Mouse (Mus musculus) MEL (cell line): ENCODE data around the gene Trhr2.

Experiments used
- CTCF ChIP-seq, 3 experiments: IDR thresholded peaks in 2 of 3; conservative IDR thresholded peaks in 1 of 3; 2 replicates each; pipeline ENCODE4 v1.5.1; 2011 to 2012; ENCODE audit warnings: low read length in 3 of 3, low read depth in 2 of 3, mild to moderate bottlenecking in 2 of 3, improper control_type of control experiment in 1 of 3, inconsistent platforms in 1 of 3, mixed read lengths in 1 of 3, moderate library complexity in 1 of 3; ENCODE audit not compliant: control insufficient read depth in 1 of 3, insufficient read depth in 1 of 3, poor library complexity in 1 of 3, severe bottlenecking in 1 of 3
- GABPA ChIP-seq: IDR thresholded peaks from 2 replicates; pipeline ENCODE4 v1.6.1; 2012; ENCODE audit warnings: low read depth, mild to moderate bottlenecking, inconsistent platforms, low read length, improper control_type of control experiment, moderate library complexity
- POLR2AphosphoS5 ChIP-seq: IDR thresholded peaks from 2 replicates; pipeline ENCODE4 v1.6.1; 2012; ENCODE audit warnings: low read depth, borderline replicate concordance, mild to moderate bottlenecking, inconsistent platforms, low read length, moderate library complexity, mixed read lengths
- TCF12 ChIP-seq: IDR thresholded peaks from 2 replicates; pipeline ENCODE4 v1.6.1; 2014; ENCODE audit warnings: low read depth, mild to moderate bottlenecking, inconsistent platforms, low read length, improper control_type of control experiment, moderate library complexity

GRCm38 (mm10) chr8:122336251-122336910, 24.2 kb downstream of the Trhr2 start:
- TF ChIP-seq CTCF (IDR thresholded peaks at IDR 0.05 in 2 of 3, conservative IDR thresholded peaks at IDR 0.05 in 1 of 3; ENCODE audit: control insufficient read depth in 1 of 3, insufficient read depth in 1 of 3, low read depth in 2 of 3, low read length in 3 of 3, poor library complexity in 1 of 3, severe bottlenecking in 1 of 3) = no peak
- no peak for TF ChIP-seq TCF12
- TF ChIP-seq GABPA = no peak
- no peak for TF ChIP-seq POLR2AphosphoS5
